20 mouse cellular contexts compared by ENCODE assay signal in genomic region chr7:102253631-102254030, GRCm38 (mm10). TPM values are rescaled to one million over a fixed set of nuclear protein-coding genes. Genes with fewer than 3 reads are reported as not detected.
DNase-seq lines count a peak whose midpoint lies in the region; ATAC-seq and TF ChIP-seq lines count a peak whose summit lies in the region.
"Had no signal": no experiment of that assay in that cellular context is flagged by ENCODE, and none has a peak within 500 bp of the region (broad histone marks: within the 10 kb centered on the region; RNA-seq: fewer than 3 reads in every experiment).

No protein-coding gene starts in this region.

- H3K36me3 ChIP-seq in erythroblast, embryonic 14.5 days (ENCODE audit: control insufficient read depth): no peaks in the 10 kb centered on the region
- H3K36me3 ChIP-seq in liver, embryonic 14.5 days (replicated peaks; ENCODE audit: control insufficient read depth, insufficient read depth, low read depth): no peaks in the 10 kb centered on the region
- no peaks in the 10 kb centered on the region for H3K36me3 ChIP-seq in midbrain, embryonic 16.5 days (ENCODE audit: control insufficient read depth, insufficient read depth, low read length)
- H3K36me3 ChIP-seq: embryonic facial prominence, embryonic 10.5 days; forebrain, embryonic 15.5 days; heart, embryonic 13.5 days had no signal

- 15% methylated on average over 1 of the region's 1 CpGs for WGBS in liver, embryonic 14.5 days (ENCODE audit: insufficient replicate concordance)
- WGBS in midbrain, embryonic 16.5 days: 83% methylated on average over 1 of the region's 1 CpGs

- no peak for TF ChIP-seq CTCF in liver, embryonic 14.5 days (IDR thresholded peaks at IDR 0.05; ENCODE audit: low read depth)

- peaks cover 54% of the 10 kb centered on the region for H3K4me1 ChIP-seq in erythroblast, embryonic 14.5 days (ENCODE audit: control insufficient read depth)
- H3K4me1 ChIP-seq in liver, embryonic 14.5 days (replicated peaks; ENCODE audit: control insufficient read depth in 2 of 2, insufficient read depth in 2 of 2, low read length in 1 of 2): peaks cover 10 to 16% of the 10 kb centered on the region in 2 experiments
- H3K4me1 ChIP-seq in midbrain, embryonic 16.5 days (ENCODE audit: control insufficient read depth, insufficient read depth, low read length): peaks cover 5% of the 10 kb centered on the region; the same call in 1 of the 2 replicates

- peak; percentile 24; the same call in 1 of the 2 replicates for TF ChIP-seq EP300 in liver, embryonic 14.5 days (IDR thresholded peaks at IDR 0.05; ENCODE audit: low read depth)

- H3K9ac ChIP-seq in liver, embryonic 14.5 days (replicated peaks): peak overlapping the region; percentile 50
- no peak overlapping the region for H3K9ac ChIP-seq in midbrain, embryonic 16.5 days (ENCODE audit: low read depth, low read length)
- H3K9ac ChIP-seq: forebrain, embryonic 15.5 days; heart, embryonic 13.5 days had no signal

- H3K27me3 ChIP-seq in erythroblast, embryonic 14.5 days (ENCODE audit: control insufficient read depth): no peaks in the 10 kb centered on the region
- no peaks in the 10 kb centered on the region for H3K27me3 ChIP-seq in liver, embryonic 14.5 days (ENCODE audit: control insufficient read depth, insufficient read depth, low read length)
- H3K27me3 ChIP-seq in midbrain, embryonic 16.5 days (ENCODE audit: control insufficient read depth, insufficient read depth, low read depth, low read length): no peaks in the 10 kb centered on the region
- H3K27me3 ChIP-seq: forebrain, embryonic 15.5 days; heart, embryonic 13.5 days; Patski had no signal

- peak overlapping the region; percentile 23 for H3K4me3 ChIP-seq in erythroblast, embryonic 14.5 days (replicated peaks)
- H3K4me3 ChIP-seq in liver, embryonic 14.5 days (ENCODE audit: insufficient read depth in 1 of 2, low read depth in 2 of 2, low read length in 2 of 2): no peak overlapping the region
- H3K4me3 ChIP-seq in midbrain, embryonic 16.5 days (ENCODE audit: low read depth, low read length): no peak overlapping the region
- H3K4me3 ChIP-seq: embryonic facial prominence, embryonic 10.5 days; forebrain, embryonic 15.5 days; heart, embryonic 13.5 days had no signal

- ATAC-seq in erythroblast, adult 5-6 weeks (replicated peaks; ENCODE audit: low FRiP score, poor library complexity, severe bottlenecking): no peak
- no peak for ATAC-seq in liver, embryonic 14.5 days (ENCODE audit: insufficient read depth)
- no peak for ATAC-seq in midbrain, embryonic 16.5 days
- ATAC-seq: activated CD4-positive, CD25-positive, alpha-beta regulatory T cell, adult 4 months; CD4-positive, CD25-positive, alpha-beta regulatory T cell, adult 4 months; forebrain, embryonic 15.5 days; hindbrain, embryonic 16.5 days; Patski had no signal

- peak overlapping the region; percentile 37 for H3K4me2 ChIP-seq in liver, embryonic 14.5 days (ENCODE audit: low read depth)
- H3K4me2 ChIP-seq in midbrain, embryonic 16.5 days (ENCODE audit: low read length): no peak overlapping the region
- H3K4me2 ChIP-seq: forebrain, embryonic 15.5 days; heart, embryonic 13.5 days had no signal

- H3K9me3 ChIP-seq in erythroblast, embryonic 14.5 days (ENCODE audit: control insufficient read depth, low read length): no peaks in the 10 kb centered on the region
- H3K9me3 ChIP-seq in liver, embryonic 14.5 days (ENCODE audit: control insufficient read depth, low read length): no peaks in the 10 kb centered on the region
- no peaks in the 10 kb centered on the region for H3K9me3 ChIP-seq in midbrain, embryonic 16.5 days (replicated peaks; ENCODE audit: control insufficient read depth, low read length, poor library complexity, severe bottlenecking)
- H3K9me3 ChIP-seq: embryonic facial prominence, embryonic 10.5 days; forebrain, embryonic 15.5 days; heart, embryonic 13.5 days had no signal

- peak overlapping the region; percentile 37 for H3K27ac ChIP-seq in liver, embryonic 14.5 days
- H3K27ac ChIP-seq in midbrain, embryonic 16.5 days (ENCODE audit: low read length): no peak overlapping the region
- H3K27ac ChIP-seq: embryonic facial prominence, embryonic 10.5 days; forebrain, embryonic 15.5 days; heart, embryonic 13.5 days had no signal

- peak; percentile 43 for DNase-seq in c-Kit-positive CD71-positive TER-119-positive erythroid progenitor cells, embryonic 14.5 days (ENCODE audit: low spot score)
- no peak for DNase-seq in liver, embryonic 14.5 days (ENCODE audit: low read depth in 3 of 3, low spot score in 3 of 3)
- no peak for DNase-seq in right cerebral cortex, postnatal 36 days (ENCODE audit: low spot score in 2 of 2)
- DNase-seq in urinary bladder, adult 2 months (ENCODE audit: low spot score): no peak
- DNase-seq: adrenal gland, postnatal 25 days; B cell, adult 2 months; cerebellum, adult 2 months; cerebellum, postnatal 10 days; gastrocnemius, postnatal 36 days; heart, postnatal 36 days had no signal

RNA-seq across cellular contexts. Expression of gene Rhog, which starts 2.2 kb away (rescaled TPM):
- polyA plus RNA-seq in erythroblast, embryonic 14.5 days (2012): 7.6 and 15.0 TPM in 2 replicates
- total RNA-seq in erythroblast, adult 5-6 weeks (2015; ENCODE audit: low replicate concordance): 110 and 113 TPM in 2 replicates
- 22.4 and 27.5 TPM in 2 replicates for total RNA-seq in erythroblast, adult 5-6 weeks (2017; ENCODE audit: low replicate concordance)
- 31.4 and 35.9 TPM in 2 replicates for polyA plus RNA-seq in liver, embryonic 14.5 days (2012; rRNA removed)
- polyA plus RNA-seq in liver, embryonic 14.5 days (2014; fragmentation: Nextera tagmentation; extraction: Ambion mirVana): 53.4 and 55.6 TPM in 2 replicates
- 12.8 and 14.6 TPM in 2 replicates for polyA plus RNA-seq in midbrain, embryonic 16.5 days (2015; fragmentation: Nextera tagmentation; extraction: Ambion mirVana)
- 47.2 and 67.2 TPM in 2 replicates for polyA plus RNA-seq in urinary bladder, adult 2 months (2012; rRNA removed)

RNA-seq across cellular contexts. Expression of gene Stim1, which starts 14.0 kb away (rescaled TPM):
- polyA plus RNA-seq in erythroblast, embryonic 14.5 days (2012): 2.7 and 2.9 TPM in 2 replicates
- 7.7 and 29.2 TPM in 2 replicates for total RNA-seq in erythroblast, adult 5-6 weeks (2015; ENCODE audit: low replicate concordance)
- 18.1 and 18.5 TPM in 2 replicates for total RNA-seq in erythroblast, adult 5-6 weeks (2017; ENCODE audit: low replicate concordance)
- 6.9 and 7.9 TPM in 2 replicates for polyA plus RNA-seq in liver, embryonic 14.5 days (2012; rRNA removed)
- polyA plus RNA-seq in liver, embryonic 14.5 days (2014; fragmentation: Nextera tagmentation; extraction: Ambion mirVana): 9.3 and 11.2 TPM in 2 replicates
- polyA plus RNA-seq in midbrain, embryonic 16.5 days (2015; fragmentation: Nextera tagmentation; extraction: Ambion mirVana): 10.2 and 12.5 TPM in 2 replicates
- polyA plus RNA-seq in urinary bladder, adult 2 months (2012; rRNA removed): 89.4 and 107 TPM in 2 replicates

RNA-seq across cellular contexts. Expression of gene Pgap2, which starts 43.6 kb away (rescaled TPM):
- 0.14 and 1.5 TPM in 2 replicates for polyA plus RNA-seq in erythroblast, embryonic 14.5 days (2012)
- total RNA-seq in erythroblast, adult 5-6 weeks (2015; ENCODE audit: low replicate concordance): 19.0 and 23.4 TPM in 2 replicates
- 3.5 and 5.7 TPM in 2 replicates for total RNA-seq in erythroblast, adult 5-6 weeks (2017; ENCODE audit: low replicate concordance)
- 14.5 and 15.4 TPM in 2 replicates for polyA plus RNA-seq in liver, embryonic 14.5 days (2012; rRNA removed)
- 18.0 and 20.2 TPM in 2 replicates for polyA plus RNA-seq in liver, embryonic 14.5 days (2014; fragmentation: Nextera tagmentation; extraction: Ambion mirVana)
- polyA plus RNA-seq in midbrain, embryonic 16.5 days (2015; fragmentation: Nextera tagmentation; extraction: Ambion mirVana): 57.8 and 61.3 TPM in 2 replicates
- polyA plus RNA-seq in urinary bladder, adult 2 months (2012; rRNA removed): 58.9 and 64.7 TPM in 2 replicates

RNA-seq across cellular contexts. Expression of gene Nup98, which starts 43.7 kb away (rescaled TPM):
- polyA plus RNA-seq in erythroblast, embryonic 14.5 days (2012): 0.17 and 0.18 TPM in 2 replicates
- total RNA-seq in erythroblast, adult 5-6 weeks (2015; ENCODE audit: low replicate concordance): 18.6 and 20.7 TPM in 2 replicates
- 14.4 and 16.6 TPM in 2 replicates for total RNA-seq in erythroblast, adult 5-6 weeks (2017; ENCODE audit: low replicate concordance)
- polyA plus RNA-seq in liver, embryonic 14.5 days (2012; rRNA removed): 7.0 and 8.8 TPM in 2 replicates
- polyA plus RNA-seq in liver, embryonic 14.5 days (2014; fragmentation: Nextera tagmentation; extraction: Ambion mirVana): 16.3 and 17.4 TPM in 2 replicates
- polyA plus RNA-seq in midbrain, embryonic 16.5 days (2015; fragmentation: Nextera tagmentation; extraction: Ambion mirVana): 19.9 and 21.2 TPM in 2 replicates
- 17.6 and 20.9 TPM in 2 replicates for polyA plus RNA-seq in urinary bladder, adult 2 months (2012; rRNA removed)
